Comparison of ENCODE assay signal across 27 mouse cellular contexts in genomic region chr8:124754792-124755190, GRCm38 (mm10). TPM values are rescaled to one million over a fixed set of nuclear protein-coding genes. Genes with fewer than 3 reads are reported as not detected.
A peak's percentile ranks its signal among the peaks of the same experiment; 100 is the strongest.
DNase-seq lines count a peak whose midpoint lies in the region; ATAC-seq and TF ChIP-seq lines count a peak whose summit lies in the region.
"Had no signal": no experiment of that assay in that cellular context is flagged by ENCODE, and none has a peak within 500 bp of the region (broad histone marks: within the 10 kb centered on the region; RNA-seq: fewer than 3 reads in every experiment).

No protein-coding gene starts in this region.

- 0 out of 2 replicates have a peak overlapping the region, but pooled peaks have one; percentile 16 for H3K9ac ChIP-seq in forebrain, embryonic 13.5 days
- H3K9ac ChIP-seq in forebrain, embryonic 11.5 days (ENCODE audit: low read length), result no peak overlapping the region
- H3K9ac ChIP-seq in kidney, embryonic 16.5 days (replicated peaks; ENCODE audit: low read length), result 0 out of 2 replicates have a peak overlapping the region, but pooled peaks have one; percentile 10
- H3K9ac ChIP-seq in lung, embryonic 16.5 days (ENCODE audit: low read length), result no peak overlapping the region
- H3K9ac ChIP-seq in stomach, embryonic 15.5 days, result no peak overlapping the region
- H3K9ac ChIP-seq: forebrain, embryonic 12.5 days; hindbrain, embryonic 12.5 days; liver, embryonic 14.5 days; midbrain, embryonic 13.5 days; neural tube, embryonic 13.5 days had no signal

- peaks cover 62% of the 10 kb centered on the region for H3K27me3 ChIP-seq in forebrain, embryonic 13.5 days
- H3K27me3 ChIP-seq in forebrain, embryonic 11.5 days (ENCODE audit: control insufficient read depth, insufficient read depth, low read length), result peaks cover 35% of the 10 kb centered on the region
- H3K27me3 ChIP-seq in kidney, embryonic 16.5 days (ENCODE audit: insufficient read depth, low read length), result peaks cover 10% of the 10 kb centered on the region; the same call in 1 of the 2 replicates
- peaks cover 20% of the 10 kb centered on the region for H3K27me3 ChIP-seq in lung, embryonic 16.5 days (ENCODE audit: control insufficient read depth, insufficient read depth, low read depth, low read length)
- H3K27me3 ChIP-seq in stomach, embryonic 15.5 days (replicated peaks), result peaks cover 20% of the 10 kb centered on the region; the same call in 1 of the 2 replicates

- no peak overlapping the region for H3K27ac ChIP-seq in forebrain, embryonic 13.5 days
- no peak overlapping the region for H3K27ac ChIP-seq in forebrain, embryonic 11.5 days (ENCODE audit: low read depth, low read length)
- peak overlapping the region; percentile 79 for H3K27ac ChIP-seq in kidney, embryonic 16.5 days (ENCODE audit: low read length)
- peak overlapping the region; percentile 85 for H3K27ac ChIP-seq in lung, embryonic 16.5 days (ENCODE audit: low read length)
- no peak overlapping the region for H3K27ac ChIP-seq in stomach, embryonic 15.5 days
- H3K27ac ChIP-seq: forebrain, embryonic 12.5 days; hindbrain, embryonic 12.5 days; liver, embryonic 14.5 days; midbrain, embryonic 13.5 days had no signal

- TF ChIP-seq POLR2A in lung, adult 2 months (IDR thresholded peaks at IDR 0.05; ENCODE audit: borderline replicate concordance, extremely low read depth, low read depth, low read length), result no peak

- H3K4me3 ChIP-seq in forebrain, embryonic 13.5 days, result no peak overlapping the region
- H3K4me3 ChIP-seq in forebrain, embryonic 11.5 days (ENCODE audit: low read depth, low read length), result no peak overlapping the region
- no peak overlapping the region for H3K4me3 ChIP-seq in kidney, embryonic 16.5 days (ENCODE audit: low read length)
- H3K4me3 ChIP-seq in lung, embryonic 16.5 days (ENCODE audit: low read length), result no peak overlapping the region
- no peak overlapping the region for H3K4me3 ChIP-seq in lung, adult 2 months (replicated peaks; ENCODE audit: extremely low read depth, low read depth, low read length)
- H3K4me3 ChIP-seq in stomach, embryonic 15.5 days (replicated peaks), result no peak overlapping the region
- H3K4me3 ChIP-seq: erythroblast, embryonic 14.5 days; forebrain, embryonic 12.5 days; hindbrain, embryonic 12.5 days; midbrain, embryonic 13.5 days; neural tube, embryonic 13.5 days had no signal

- no peak for DNase-seq in forebrain, embryonic 11.5 days (ENCODE audit: low spot score)
- DNase-seq in kidney, postnatal 10 days, result no peak
- DNase-seq in lung, adult 2 months, result no peak
- DNase-seq in gastrocnemius, postnatal 10 days, result no peak
- DNase-seq: adrenal gland, adult 2 months; adrenal gland, postnatal 36 days; cerebellum, adult 18-20 months; gastrocnemius, postnatal 36 days; heart, adult 18-20 months; heart, postnatal 36 days; lung, postnatal 36 days; thymus, adult 18-20 months; thymus, postnatal 25 days had no signal

- no peaks in the 10 kb centered on the region for H3K36me3 ChIP-seq in forebrain, embryonic 13.5 days (ENCODE audit: poor library complexity, severe bottlenecking)
- no peaks in the 10 kb centered on the region for H3K36me3 ChIP-seq in forebrain, embryonic 11.5 days (ENCODE audit: control insufficient read depth, insufficient read depth, low read length)
- H3K36me3 ChIP-seq in kidney, embryonic 16.5 days (ENCODE audit: insufficient read depth, low read length), result no peaks in the 10 kb centered on the region
- H3K36me3 ChIP-seq in lung, embryonic 16.5 days (ENCODE audit: control insufficient read depth, insufficient read depth, low read length), result no peaks in the 10 kb centered on the region
- no peaks in the 10 kb centered on the region for H3K36me3 ChIP-seq in stomach, embryonic 15.5 days
- H3K36me3 ChIP-seq: forebrain, embryonic 12.5 days; hindbrain, embryonic 12.5 days; midbrain, embryonic 13.5 days; neural tube, embryonic 13.5 days had no signal

- ATAC-seq in forebrain, embryonic 13.5 days, result no peak
- no peak for ATAC-seq in forebrain, embryonic 11.5 days (replicated peaks; ENCODE audit: low FRiP score)
- ATAC-seq in kidney, embryonic 16.5 days (ENCODE audit: low FRiP score, low TSS enrichment), result no peak
- ATAC-seq in lung, embryonic 16.5 days (ENCODE audit: low read depth), result no peak
- no peak for ATAC-seq in stomach, embryonic 15.5 days (ENCODE audit: insufficient read depth, low FRiP score, low read depth)
- ATAC-seq: activated CD4-positive, CD25-positive, alpha-beta regulatory T cell, adult 4 months; midbrain, embryonic 13.5 days had no signal

- TF ChIP-seq CTCF in lung, adult 2 months (IDR thresholded peaks at IDR 0.05; ENCODE audit: insufficient read depth, low read length), result no peak

- WGBS in forebrain, embryonic 13.5 days, result 29% methylated on average over 4 of the region's 4 CpGs
- WGBS in forebrain, embryonic 11.5 days, result 40% methylated on average over 4 of the region's 4 CpGs
- WGBS in kidney, embryonic 16.5 days, result 33% methylated on average over 4 of the region's 4 CpGs
- 14% methylated on average over 4 of the region's 4 CpGs for WGBS in lung, embryonic 16.5 days
- 31% methylated on average over 4 of the region's 4 CpGs for WGBS in lung, adult 2 months
- WGBS in stomach, embryonic 15.5 days, result 35% methylated on average over 4 of the region's 4 CpGs

- H3K4me2 ChIP-seq in forebrain, embryonic 13.5 days, result no peak overlapping the region
- H3K4me2 ChIP-seq in forebrain, embryonic 11.5 days (ENCODE audit: low read depth, low read length, severe bottlenecking), result no peak overlapping the region
- H3K4me2 ChIP-seq in kidney, embryonic 16.5 days (replicated peaks; ENCODE audit: low read depth, low read length), result 0 out of 2 replicates have a peak overlapping the region, but pooled peaks have one; percentile 11
- peak overlapping the region; percentile 15; the same call in 1 of the 2 replicates for H3K4me2 ChIP-seq in lung, embryonic 16.5 days (ENCODE audit: low read depth, low read length)
- H3K4me2 ChIP-seq in stomach, embryonic 15.5 days, result peak overlapping the region; percentile 21; the same call in 1 of the 2 replicates
- H3K4me2 ChIP-seq: forebrain, embryonic 12.5 days; heart, embryonic 11.5 days; hindbrain, embryonic 12.5 days; midbrain, embryonic 13.5 days; neural tube, embryonic 13.5 days had no signal

- H3K9me3 ChIP-seq in forebrain, embryonic 13.5 days (replicated peaks), result no peaks in the 10 kb centered on the region
- no peaks in the 10 kb centered on the region for H3K9me3 ChIP-seq in forebrain, embryonic 11.5 days (ENCODE audit: control insufficient read depth, low read length)
- H3K9me3 ChIP-seq in kidney, embryonic 16.5 days (ENCODE audit: low read length), result no peaks in the 10 kb centered on the region
- no peaks in the 10 kb centered on the region for H3K9me3 ChIP-seq in lung, embryonic 16.5 days (ENCODE audit: control insufficient read depth, low read length)
- H3K9me3 ChIP-seq in stomach, embryonic 15.5 days, result no peaks in the 10 kb centered on the region
- H3K9me3 ChIP-seq: forebrain, embryonic 12.5 days; hindbrain, embryonic 12.5 days; midbrain, embryonic 13.5 days; neural tube, embryonic 13.5 days had no signal

- H3K4me1 ChIP-seq in forebrain, embryonic 13.5 days, result peaks cover 11% of the 10 kb centered on the region
- H3K4me1 ChIP-seq in forebrain, embryonic 11.5 days (replicated peaks; ENCODE audit: control insufficient read depth, insufficient read depth, low read length), result peaks cover 8% of the 10 kb centered on the region; the same call in 1 of the 2 replicates
- peaks cover 40% of the 10 kb centered on the region for H3K4me1 ChIP-seq in kidney, embryonic 16.5 days (ENCODE audit: insufficient read depth, low read length)
- H3K4me1 ChIP-seq in lung, embryonic 16.5 days (replicated peaks; ENCODE audit: control insufficient read depth, insufficient read depth, low read length), result peaks cover 19% of the 10 kb centered on the region
- H3K4me1 ChIP-seq in lung, adult 2 months (ENCODE audit: control insufficient read depth, insufficient read depth, low read length), result peaks cover 6% of the 10 kb centered on the region; the same call in 1 of the 2 replicates
- peaks cover 32% of the 10 kb centered on the region for H3K4me1 ChIP-seq in stomach, embryonic 15.5 days

RNA-seq across cellular contexts. Expression of gene Fam89a, which starts 3.2 kb away (rescaled TPM):
- 0.34 and 0.36 TPM in 2 replicates for polyA plus RNA-seq in forebrain, embryonic 13.5 days (2015; fragmentation: Nextera tagmentation; extraction: Ambion mirVana)
- 1.2 and 1.4 TPM in 2 replicates for polyA plus RNA-seq in forebrain, embryonic 11.5 days (2014; fragmentation: Nextera tagmentation; extraction: Ambion mirVana)
- 3.4 and 4.0 TPM in 2 replicates for polyA plus RNA-seq in kidney, embryonic 16.5 days (2015; fragmentation: Nextera tagmentation; extraction: Ambion mirVana)
- 7.6 and 8.7 TPM in 2 replicates for polyA plus RNA-seq in lung, embryonic 16.5 days (2015; fragmentation: Nextera tagmentation; extraction: Ambion mirVana)
- polyA plus RNA-seq in lung, adult 2 months (2012; rRNA removed), result 4.0 and 4.9 TPM in 2 replicates
- 4.5 and 4.8 TPM in 2 replicates for polyA plus RNA-seq in stomach, embryonic 15.5 days (2015; fragmentation: Nextera tagmentation; extraction: Ambion mirVana)
- under 1 TPM; 0.70 to 0.94 TPM for total RNA-seq in gastrocnemius, postnatal 10 days (2021)
- total RNA-seq: megakaryocyte-erythroid progenitor cell, adult 5-6 weeks had no signal
- polyA plus RNA-seq: erythroblast, embryonic 14.5 days had no signal

RNA-seq across cellular contexts. Expression of gene Arv1, which starts 32.9 kb away (rescaled TPM):
- polyA plus RNA-seq in forebrain, embryonic 13.5 days (2015; fragmentation: Nextera tagmentation; extraction: Ambion mirVana), result 29.9 and 36.0 TPM in 2 replicates
- polyA plus RNA-seq in forebrain, embryonic 11.5 days (2014; fragmentation: Nextera tagmentation; extraction: Ambion mirVana), result 34.1 and 38.2 TPM in 2 replicates
- polyA plus RNA-seq in kidney, embryonic 16.5 days (2015; fragmentation: Nextera tagmentation; extraction: Ambion mirVana), result 23.8 and 27.2 TPM in 2 replicates
- polyA plus RNA-seq in lung, embryonic 16.5 days (2015; fragmentation: Nextera tagmentation; extraction: Ambion mirVana), result 18.7 and 19.6 TPM in 2 replicates
- 15.6 and 15.9 TPM in 2 replicates for polyA plus RNA-seq in lung, adult 2 months (2012; rRNA removed)
- 22.5 and 24.3 TPM in 2 replicates for polyA plus RNA-seq in stomach, embryonic 15.5 days (2015; fragmentation: Nextera tagmentation; extraction: Ambion mirVana)
- total RNA-seq in gastrocnemius, postnatal 10 days (2021), result 1 to 10 TPM; 3.9 to 5.1 TPM

RNA-seq across cellular contexts. Expression of gene Ttc13, which starts 33.0 kb away (rescaled TPM):
- polyA plus RNA-seq in forebrain, embryonic 13.5 days (2015; fragmentation: Nextera tagmentation; extraction: Ambion mirVana), result 48.4 and 54.8 TPM in 2 replicates
- polyA plus RNA-seq in forebrain, embryonic 11.5 days (2014; fragmentation: Nextera tagmentation; extraction: Ambion mirVana), result 60.3 and 63.2 TPM in 2 replicates
- polyA plus RNA-seq in kidney, embryonic 16.5 days (2015; fragmentation: Nextera tagmentation; extraction: Ambion mirVana), result 43.5 and 49.9 TPM in 2 replicates
- polyA plus RNA-seq in lung, embryonic 16.5 days (2015; fragmentation: Nextera tagmentation; extraction: Ambion mirVana), result 43.0 and 45.7 TPM in 2 replicates
- 13.4 and 16.4 TPM in 2 replicates for polyA plus RNA-seq in lung, adult 2 months (2012; rRNA removed)
- polyA plus RNA-seq in stomach, embryonic 15.5 days (2015; fragmentation: Nextera tagmentation; extraction: Ambion mirVana), result 45.9 and 49.4 TPM in 2 replicates
- total RNA-seq in gastrocnemius, postnatal 10 days (2021), result 10 to 100 TPM; 21.4 to 28.4 TPM

RNA-seq across cellular contexts. Expression of gene Trim67, which starts 38.1 kb away (rescaled TPM):
- polyA plus RNA-seq in forebrain, embryonic 13.5 days (2015; fragmentation: Nextera tagmentation; extraction: Ambion mirVana), result 9.4 and 9.8 TPM in 2 replicates
- polyA plus RNA-seq in forebrain, embryonic 11.5 days (2014; fragmentation: Nextera tagmentation; extraction: Ambion mirVana), result 2.2 and 2.7 TPM in 2 replicates
- 0.05 and 0.09 TPM in 2 replicates for polyA plus RNA-seq in kidney, embryonic 16.5 days (2015; fragmentation: Nextera tagmentation; extraction: Ambion mirVana)
- 0.84 and 0.92 TPM in 2 replicates for polyA plus RNA-seq in lung, embryonic 16.5 days (2015; fragmentation: Nextera tagmentation; extraction: Ambion mirVana)
- polyA plus RNA-seq in lung, adult 2 months (2012; rRNA removed), result 0.44 and 0.51 TPM in 2 replicates
- polyA plus RNA-seq in stomach, embryonic 15.5 days (2015; fragmentation: Nextera tagmentation; extraction: Ambion mirVana), result 0.63 and 0.74 TPM in 2 replicates
- total RNA-seq in gastrocnemius, postnatal 10 days (2021), result under 1 TPM; 0.18 to 0.23 TPM
- total RNA-seq: megakaryocyte-erythroid progenitor cell, adult 5-6 weeks had no signal
- polyA plus RNA-seq: activated CD4-positive, CD25-positive, alpha-beta regulatory T cell, adult 4 months; C2C12; erythroblast, embryonic 14.5 days had no signal

Comparison
In these comparisons a context has a peak if more than half of its experiments do, and no peak if none do; other contexts are left out.
1. H3K9ac ChIP-seq: peak in forebrain, embryonic 13.5 days (single experiment) and kidney, embryonic 16.5 days (single experiment); none in forebrain, embryonic 11.5 days (single experiment), lung, embryonic 16.5 days (single experiment) and stomach, embryonic 15.5 days (single experiment).
2. H3K27ac ChIP-seq: peak in kidney, embryonic 16.5 days (single experiment) and lung, embryonic 16.5 days (single experiment); none in forebrain, embryonic 13.5 days (single experiment), forebrain, embryonic 11.5 days (single experiment) and stomach, embryonic 15.5 days (single experiment).
3. H3K4me2 ChIP-seq: peak in kidney, embryonic 16.5 days (single experiment), lung, embryonic 16.5 days (single experiment) and stomach, embryonic 15.5 days (single experiment); none in forebrain, embryonic 13.5 days (single experiment) and forebrain, embryonic 11.5 days (single experiment).